Mouse (Mus musculus): Measurements from ENCODE around the gene Olfr1507.

Olfr1507 gene

DNA sequence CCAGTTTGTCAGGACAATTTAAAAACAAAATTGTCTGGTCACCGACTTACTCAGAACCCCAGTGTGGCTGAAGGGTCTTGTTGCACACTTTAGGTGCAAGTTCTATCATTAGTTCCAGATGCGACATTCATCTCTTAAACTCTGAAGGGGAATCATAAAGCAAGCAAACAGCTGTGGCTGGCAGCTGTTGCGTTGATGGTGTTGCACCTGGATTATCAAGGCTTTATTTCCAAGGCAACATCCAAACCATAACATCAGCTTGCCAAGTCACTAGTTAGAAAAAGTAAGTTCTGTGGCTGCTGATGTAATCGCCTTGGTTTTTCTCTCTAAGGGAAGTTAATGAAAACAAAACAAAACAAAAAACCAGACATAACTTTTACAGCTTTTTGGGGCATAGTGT, at the start of gene Olfr1507:
Gene Olfr1507, minus strand, starts transcription at position 234 of the 400 bp plus-strand sequence.
- CTCF ChIA-PET: no interaction called here

DNA sequence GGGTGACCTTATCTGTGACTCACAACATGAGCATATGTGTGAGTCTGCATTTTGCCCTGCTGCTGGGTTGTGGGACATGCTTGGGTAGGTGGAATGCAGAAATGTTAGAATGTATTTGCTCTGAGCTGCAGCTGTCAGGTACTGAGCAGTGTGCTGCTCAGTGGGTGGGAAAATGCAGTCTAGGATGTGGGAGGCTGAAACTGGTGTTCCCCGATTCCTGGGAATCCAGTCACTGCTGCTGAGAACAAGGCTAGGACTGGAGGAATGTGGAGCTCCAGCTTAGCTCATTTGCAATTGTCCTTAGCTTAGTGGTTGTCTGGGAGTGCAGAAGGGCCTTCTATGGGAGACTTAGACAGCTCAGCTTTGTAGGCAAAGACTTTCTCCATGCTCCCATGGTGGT, 37.8 kb upstream of the Olfr1507 start:
- CTCF ChIA-PET: no interaction called here

DNA sequence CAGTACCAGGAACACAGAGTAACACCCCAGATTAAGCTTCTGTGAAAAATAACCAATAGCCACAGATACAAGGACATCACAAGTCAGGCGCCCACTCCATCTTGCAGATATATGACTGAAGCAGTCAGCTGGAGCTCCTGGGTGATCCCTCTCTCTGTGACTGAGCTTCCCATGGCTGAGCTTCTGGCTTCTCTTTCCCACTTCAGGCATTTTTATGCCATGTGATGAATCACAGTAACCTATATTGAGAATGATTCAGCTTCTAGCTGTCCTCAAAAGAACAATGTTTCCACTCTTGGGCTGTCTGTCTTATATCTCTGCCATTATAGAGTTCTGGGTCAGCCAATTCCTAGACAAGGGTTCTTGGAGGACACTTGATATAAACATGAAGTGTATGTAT, 29.4 kb upstream of the Olfr1507 start:
- CTCF ChIA-PET: no interaction called here

DNA sequence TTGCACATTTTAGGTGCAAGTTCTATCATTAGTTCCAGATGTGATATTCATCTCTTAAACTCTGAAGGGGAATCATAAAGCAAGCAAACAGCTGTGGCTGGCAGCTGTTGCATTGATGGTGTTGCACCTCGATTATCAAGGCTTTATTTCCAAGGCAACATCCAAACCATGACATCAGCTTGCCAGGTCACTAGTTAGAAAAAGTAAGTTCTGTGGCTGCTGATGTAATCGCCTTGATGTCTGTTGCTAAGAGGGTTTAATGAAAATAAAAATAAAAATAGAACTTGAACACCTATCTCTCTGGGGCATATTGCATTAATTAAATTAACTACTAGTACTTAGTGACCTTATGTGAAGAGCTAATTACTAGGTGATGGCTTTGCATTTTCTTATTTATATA, 28.2 kb downstream of the Olfr1507 start, which contains the start of gene Olfr1508:
Gene Olfr1508, minus strand, starts transcription at position 101 of the 400 bp plus-strand sequence.
- CTCF ChIA-PET: no interaction called here

DNA sequence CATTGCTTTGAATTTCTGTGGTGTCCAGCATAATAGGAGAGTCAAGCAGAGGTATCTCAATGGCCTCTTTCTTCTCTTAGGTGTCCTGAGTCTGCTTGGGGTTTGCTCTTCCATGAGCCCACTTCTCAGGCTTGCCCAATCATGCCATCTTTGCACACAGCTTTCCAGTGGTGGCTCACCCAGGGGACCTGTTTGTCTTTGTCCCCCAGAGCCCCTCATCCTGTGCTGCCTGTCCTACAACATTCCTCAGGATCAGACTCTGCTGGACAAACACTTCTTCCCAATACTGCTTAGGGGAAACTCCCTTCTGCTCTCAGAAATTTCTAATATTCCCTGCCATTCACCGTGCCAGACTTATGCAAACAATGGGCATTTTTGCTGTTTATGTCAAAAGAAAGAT, 29.8 kb downstream of the Olfr1507 start:
- CTCF ChIA-PET: no interaction called here

DNA sequence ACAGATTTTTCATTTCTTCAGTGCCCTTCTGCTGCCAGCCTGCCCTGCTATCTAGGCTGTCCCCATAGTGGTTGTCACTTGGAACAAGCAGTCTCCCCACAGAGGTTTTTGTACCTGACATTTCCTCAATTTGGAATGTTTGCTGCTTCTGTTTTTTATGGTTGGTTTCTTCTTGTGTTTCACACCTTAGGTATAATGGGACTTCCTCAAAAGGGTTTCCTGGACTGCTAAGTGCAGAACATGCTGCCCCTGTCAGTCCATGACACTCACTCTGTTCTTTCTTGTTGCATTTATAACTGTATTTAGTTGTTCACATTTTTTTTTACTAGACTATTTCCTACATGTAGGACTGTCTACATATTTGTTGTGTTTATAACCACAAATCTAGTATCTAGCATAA, 33.6 kb downstream of the Olfr1507 start:
- CTCF ChIA-PET: no interaction called here

DNA sequence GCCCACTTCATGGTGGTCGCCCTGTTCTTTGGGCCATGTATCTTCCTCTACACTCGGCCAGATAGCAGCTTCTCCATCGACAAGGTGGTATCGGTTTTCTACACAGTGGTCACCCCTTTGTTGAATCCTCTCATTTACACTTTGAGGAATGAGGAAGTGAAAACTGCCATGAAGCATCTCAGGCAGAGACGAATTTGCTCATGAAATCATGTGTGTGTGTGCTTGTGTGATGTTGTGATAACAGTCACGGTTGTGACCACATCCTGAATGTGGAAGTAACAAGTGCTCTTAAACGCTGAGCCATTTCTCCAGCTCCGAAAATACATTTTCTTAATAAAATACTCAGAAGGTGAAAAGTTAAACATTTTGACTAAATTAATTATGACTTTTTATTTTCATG, 44.4 kb downstream of the Olfr1507 start:
- CTCF ChIA-PET: interaction anchor here (0.6 kb wide), 1 partner anchor 10 kb away, joined by 4 read pairs; no protein-coding TSS in a partner anchor

DNA sequence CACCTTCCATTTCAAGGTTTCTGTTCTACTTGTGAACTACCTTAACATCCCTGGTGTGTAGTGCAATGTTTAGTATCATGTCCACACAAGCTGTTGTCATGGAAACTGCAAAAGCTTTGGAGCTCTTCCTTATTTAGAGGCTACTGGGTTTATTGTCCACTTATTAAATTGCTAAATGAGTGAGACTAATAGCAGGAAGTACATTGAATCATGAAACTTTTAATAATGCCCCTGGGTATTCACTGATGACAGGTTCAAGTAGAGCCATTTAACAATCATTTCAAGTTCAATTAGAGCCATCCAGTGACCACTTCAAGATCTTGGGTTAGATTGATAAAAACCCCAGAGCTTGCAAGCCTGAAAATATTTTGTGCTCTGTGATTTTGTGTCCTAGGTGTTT, 52.9 kb downstream of the Olfr1507 start, which contains the start of gene Olfr1509:
Gene Olfr1509, plus strand, starts transcription at position 301 of the 400 bp plus-strand sequence.
- CTCF ChIA-PET: no interaction called here
